Mouse (Mus musculus) left cerebral cortex, adult 2 months (tissue): ENCODE measurements around the gene Ecm2. TPM values are rescaled to one million over a fixed set of nuclear protein-coding genes. Genes with fewer than 3 reads are reported as not detected.

ENCODE experiments used
- DNase-seq, 2 experiments: peaks; one replicate each; pipeline ENCODE4 v3.0.0; 2021 to 2022; ENCODE audit warnings: low spot score in 2 of 2, mixed read lengths in 1 of 2; ENCODE audit errors: extremely low spot score in 1 of 2
- H3K27ac ChIP-seq: fragments of 200-600 bp; 2 replicates; pipeline ENCODE4 v1.8.1; 2022
- H3K4me3 ChIP-seq: fragments of 200-600 bp; 2 replicates; pipeline ENCODE4 v1.8.1; 2022
- CTCF ChIP-seq: fragments of 200-600 bp; IDR thresholded peaks from 2 replicates; pipeline ENCODE4 v1.8.1; 2022; ENCODE audit warnings: antibody characterized with exemption, mild to moderate bottlenecking, moderate library complexity
- intact Hi-C: fragments of 180-260 bp; cut with DNase I; formaldehyde crosslinking; loops from one replicate; pipeline ENCODE4 v1.15.1; 2025
- total RNA-seq, 2 experiments: library from RNA; stranded (reverse); gene quantifications; 2 replicates each; pipeline ENCODE4 v1.2.3; 2021

The Ecm2 gene
- total RNA-seq, 2 experiments from 2014 or later: 2.2 to 2.4 TPM

DNA sequence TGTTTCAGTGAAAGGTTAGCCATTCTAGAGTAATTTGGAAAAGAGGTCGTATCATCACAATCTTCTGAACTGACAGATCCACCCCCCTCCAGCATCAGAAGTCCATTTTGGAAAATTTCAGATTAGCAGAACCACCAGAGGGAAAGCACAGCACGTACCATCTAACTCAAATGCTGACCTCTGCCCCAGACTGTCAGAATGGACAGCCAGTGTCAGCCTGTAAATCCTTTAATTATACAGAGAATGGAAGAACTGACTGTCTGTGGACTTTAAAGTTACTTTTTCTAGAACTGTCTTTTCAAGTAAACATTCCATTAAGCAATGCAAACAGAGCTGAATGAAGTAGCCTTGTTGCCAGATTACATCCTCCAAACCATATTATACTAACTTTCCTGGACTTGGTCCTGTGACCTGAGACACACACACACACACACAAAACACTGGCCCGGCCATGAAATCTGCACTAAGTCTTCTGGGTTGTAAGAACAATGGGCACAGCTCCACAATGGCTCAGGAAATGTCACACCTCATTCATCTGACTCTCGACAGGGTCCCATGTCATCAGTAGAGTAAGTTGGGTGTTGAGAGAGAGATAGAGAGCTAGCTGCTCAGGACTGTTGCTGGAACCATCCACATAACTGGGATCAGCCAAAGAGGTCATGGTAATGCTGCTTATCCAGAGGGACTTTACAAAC is 32.5 kb upstream of the Ecm2 start:
- TF ChIP-seq CTCF: no peak
- DNase-seq: no peak
- H3K27ac ChIP-seq: no peak overlapping the region
- H3K4me3 ChIP-seq: no peak overlapping the region
- intact Hi-C loops: no loop called here

GRCm38 (mm10) chr13:49472676-49473005 is 32.0 kb upstream of the Ecm2 start:
- DNase-seq: no peak
- TF ChIP-seq CTCF: no peak
- no peak overlapping the region for H3K27ac ChIP-seq
- intact Hi-C loops: no loop called here
- no peak overlapping the region for H3K4me3 ChIP-seq

DNA sequence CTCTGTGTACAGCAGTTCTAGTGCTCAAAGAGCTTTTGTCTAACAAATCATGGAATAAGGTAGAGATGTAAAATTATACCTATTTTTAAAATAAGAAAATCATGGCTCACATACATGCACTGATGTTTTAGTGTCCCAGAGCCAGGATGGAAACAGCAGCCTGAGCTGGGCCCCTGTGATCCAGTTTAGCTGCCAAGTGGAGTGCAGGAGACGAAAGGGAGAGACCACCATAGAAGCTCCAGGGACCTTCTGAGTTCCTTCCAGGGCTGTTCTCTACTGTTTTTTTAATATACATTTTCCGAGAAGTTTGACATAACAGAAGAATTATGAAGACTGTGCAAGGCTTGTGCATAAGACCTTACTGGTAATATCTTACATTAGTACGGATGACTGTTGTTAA is 26.7 kb upstream of the Ecm2 start:
- no peak for TF ChIP-seq CTCF
- intact Hi-C loops: no loop called here
- Histone ChIP-seq H3K27ac (no peak overlapping the region), H3K4me3 (no peak overlapping the region)
- no peak for DNase-seq

DNA sequence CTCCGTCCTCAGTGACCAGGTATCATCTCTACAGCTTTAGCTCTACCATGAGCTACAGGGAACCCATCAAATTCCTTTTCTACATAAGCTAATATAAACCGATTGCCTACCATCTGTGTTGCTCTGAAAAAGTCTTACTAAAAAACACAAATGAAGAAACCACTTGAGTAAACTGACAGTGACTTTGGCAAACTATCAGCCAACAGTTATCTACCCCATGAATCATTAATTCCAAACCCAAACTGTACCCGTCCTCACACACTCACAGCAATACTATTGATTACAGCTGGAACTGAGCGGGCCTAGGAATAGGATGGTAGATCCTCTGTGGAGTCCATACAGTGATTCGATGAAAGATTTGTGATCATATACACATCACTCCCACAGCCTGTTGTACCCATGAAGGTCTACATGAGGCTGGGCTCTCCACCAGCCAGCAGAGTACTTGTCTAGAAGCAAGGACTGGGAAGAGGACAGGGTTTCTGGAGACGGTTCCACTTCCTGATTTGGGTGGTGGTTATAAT is 25.7 kb upstream of the Ecm2 start:
- intact Hi-C loops: no loop called here
- no peak overlapping the region; the same call in 1 of the 2 replicates for H3K27ac ChIP-seq
- TF ChIP-seq CTCF: no peak
- DNase-seq: no peak
- H3K4me3 ChIP-seq: no peak overlapping the region

DNA sequence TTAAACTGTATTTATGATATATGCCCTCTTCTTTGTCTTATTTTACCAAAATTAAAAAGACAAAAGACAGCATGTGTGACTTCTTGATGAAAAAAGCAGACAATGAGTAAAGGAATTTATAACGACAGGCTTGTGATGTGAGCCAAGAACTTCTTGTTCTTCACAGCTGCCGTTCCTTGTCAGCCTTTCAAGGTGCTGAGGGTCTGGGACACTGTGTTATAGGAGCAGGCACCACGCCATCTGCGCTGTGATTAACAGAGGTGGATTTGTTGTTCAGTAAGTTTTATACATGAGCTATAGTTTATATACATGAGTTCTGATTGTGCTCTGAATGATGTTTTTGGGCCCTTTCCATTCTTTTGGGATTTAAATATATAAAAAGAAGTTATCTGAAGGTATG is 25.2 kb upstream of the Ecm2 start:
- intact Hi-C loops: no loop called here
- Histone ChIP-seq H3K27ac (peak overlapping the region; percentile 68), H3K4me3 (no peak overlapping the region)
- no peak for TF ChIP-seq CTCF
- DNase-seq: no peak

GRCm38 (mm10) chr13:49480057-49480456 is 24.6 kb upstream of the Ecm2 start:
- intact Hi-C loops: no loop called here
- peak overlapping the region; percentile 68 for H3K27ac ChIP-seq
- no peak for DNase-seq
- no peak for TF ChIP-seq CTCF
- H3K4me3 ChIP-seq: no peak overlapping the region

DNA sequence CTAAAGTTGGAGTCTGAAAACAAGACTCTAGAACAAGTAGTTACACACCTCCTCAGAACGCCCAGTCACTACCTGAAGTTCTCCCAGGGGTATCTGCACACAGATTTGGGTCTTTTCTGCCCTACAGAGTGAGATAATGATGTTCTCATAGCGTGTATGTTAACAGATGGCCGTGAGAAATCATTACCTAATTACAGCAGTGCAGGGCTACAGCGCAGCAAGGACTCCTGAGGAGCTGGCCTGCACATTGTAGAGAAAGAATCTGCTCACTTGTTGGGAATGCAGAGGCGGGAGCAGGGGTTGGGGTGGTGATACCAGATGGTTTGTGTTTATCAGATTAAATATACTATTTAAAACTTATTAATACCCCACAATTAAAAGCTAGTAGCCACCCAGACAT is 24.1 kb upstream of the Ecm2 start:
- intact Hi-C loops: no loop called here
- no peak for TF ChIP-seq CTCF
- DNase-seq: no peak
- peak overlapping the region; percentile 68 for H3K27ac ChIP-seq
- H3K4me3 ChIP-seq: no peak overlapping the region

DNA sequence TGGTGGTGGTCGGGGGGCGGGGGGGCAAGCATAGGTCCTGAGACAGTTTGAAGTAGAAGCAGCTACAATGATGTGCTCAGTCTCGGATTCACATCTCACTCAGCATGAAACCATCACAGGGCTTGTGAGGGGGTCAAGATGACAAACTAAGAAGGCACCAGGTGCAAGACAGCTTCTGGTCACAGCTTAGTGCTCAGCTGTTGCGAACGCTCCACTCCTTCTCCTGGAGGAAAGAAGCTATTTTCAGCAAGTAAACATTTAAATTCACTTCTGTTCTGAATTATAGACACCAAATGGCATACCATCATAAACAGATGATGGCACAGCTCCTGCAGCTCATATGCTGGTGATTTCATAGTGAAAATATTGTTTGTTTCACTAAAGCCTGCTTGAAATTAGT is 19.2 kb upstream of the Ecm2 start:
- intact Hi-C loops: no loop called here
- no peak for DNase-seq

DNA sequence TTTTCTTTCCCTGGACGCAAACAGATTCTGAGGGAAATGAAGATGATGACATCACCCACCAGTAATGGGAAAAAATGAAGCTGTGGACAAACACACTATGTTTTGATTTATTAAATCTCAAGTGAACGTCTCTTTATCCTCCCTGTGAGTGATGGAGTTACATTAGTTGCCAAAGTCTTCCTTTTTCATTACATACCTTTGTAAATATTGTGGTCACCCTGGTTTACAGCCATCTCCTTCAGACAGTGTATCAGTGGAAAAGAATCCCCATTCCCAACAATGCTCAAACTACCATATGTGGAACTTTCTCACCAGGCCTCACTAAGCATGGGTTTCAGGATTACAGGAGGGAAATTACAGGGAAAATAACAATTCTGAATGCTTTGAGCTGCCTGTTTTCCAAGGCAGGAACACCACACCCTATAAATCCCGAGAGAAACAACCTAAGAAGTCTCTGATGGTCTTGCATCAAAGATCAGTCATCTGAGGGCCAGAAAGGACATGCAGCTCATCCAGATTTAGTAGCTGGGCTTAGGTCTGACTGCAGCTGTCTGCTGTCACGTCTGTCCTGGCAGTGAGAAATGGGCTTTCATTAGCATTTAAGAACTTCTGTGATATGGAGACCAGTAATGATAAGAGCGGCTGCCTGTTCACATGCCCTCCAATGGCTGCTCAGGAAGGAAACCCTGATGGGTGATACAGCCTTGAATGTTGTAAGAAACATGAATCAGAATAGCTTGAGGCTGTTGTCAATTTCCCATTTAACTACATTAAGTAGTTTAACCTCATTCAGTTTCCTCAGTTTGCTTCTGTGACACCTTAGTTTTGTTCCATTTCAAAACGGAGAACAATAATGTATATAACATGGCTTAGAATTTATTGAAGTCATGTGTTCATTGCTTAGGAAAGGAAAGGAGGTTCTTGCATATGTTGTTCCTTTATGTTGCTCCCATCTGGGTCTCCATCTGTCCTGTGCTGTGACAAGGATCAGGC is 11.9 kb upstream of the Ecm2 start, which contains the start of gene Tes3-ps:
TSS of gene Tes3-ps (plus strand) at position 943 of the 993 bp plus-strand sequence.
- TF ChIP-seq CTCF: no peak
- intact Hi-C loops: no loop called here
- DNase-seq: no peak
- Histone ChIP-seq H3K27ac (no peak within 1 kb of the TSS), H3K4me3 (no peak within 1 kb of the TSS)

More for the DNA sequence above, 19.2 kb upstream of the Ecm2 start:
- Histone ChIP-seq H3K27ac (no peak overlapping the region), H3K4me3 (no peak overlapping the region)
- TF ChIP-seq CTCF: no peak

- intact Hi-C loops: no loop called here
- no peak for TF ChIP-seq CTCF
- H3K27ac ChIP-seq: peak overlapping the region; percentile 13; the same call in 1 of the 2 replicates
- H3K4me3 ChIP-seq: no peak overlapping the region; the same call in 1 of the 2 replicates
- no peak for DNase-seq
These were observed 1.2 kb downstream of the Ecm2 start for GRCm38 (mm10) chr13:49505776-49506175.

DNA sequence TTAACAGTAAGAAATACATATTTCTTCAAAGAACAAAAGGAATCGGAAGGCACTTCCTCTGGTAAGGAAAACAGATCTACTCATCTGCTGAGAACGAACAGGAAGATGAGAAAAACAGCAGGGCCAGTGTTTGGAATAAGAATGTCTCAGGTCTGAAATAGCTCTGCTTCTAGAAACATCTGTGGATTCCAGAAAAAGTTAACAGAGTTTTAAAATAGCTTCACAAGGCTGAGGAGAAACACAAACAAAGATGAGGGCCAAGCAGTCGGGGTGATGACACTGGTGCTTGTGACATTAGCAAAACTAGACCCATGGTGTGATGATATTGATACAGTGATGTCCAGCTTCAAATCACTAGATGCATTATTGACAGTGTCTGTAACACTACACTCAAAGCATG is 2.6 kb downstream of the Ecm2 start:
- Histone ChIP-seq H3K27ac (peak overlapping the region; percentile 20; the same call in 1 of the 2 replicates), H3K4me3 (no peak overlapping the region)
- no peak for DNase-seq
- no peak for TF ChIP-seq CTCF
- intact Hi-C loops: no loop called here

GRCm38 (mm10) chr13:49518761-49519160 is 14.2 kb downstream of the Ecm2 start:
- DNase-seq: no peak
- TF ChIP-seq CTCF: no peak
- Histone ChIP-seq H3K27ac (no peak overlapping the region), H3K4me3 (no peak overlapping the region)
- intact Hi-C loops: no loop called here
